Mouse (Mus musculus): ENCODE results near the gene Eln. TPM values are rescaled to one million over a fixed set of nuclear protein-coding genes. Genes with fewer than 3 reads are reported as not detected.

The Eln gene
- polyA plus RNA-seq, 1 experiment from 2014 or later, result 7.0 TPM

DNA sequence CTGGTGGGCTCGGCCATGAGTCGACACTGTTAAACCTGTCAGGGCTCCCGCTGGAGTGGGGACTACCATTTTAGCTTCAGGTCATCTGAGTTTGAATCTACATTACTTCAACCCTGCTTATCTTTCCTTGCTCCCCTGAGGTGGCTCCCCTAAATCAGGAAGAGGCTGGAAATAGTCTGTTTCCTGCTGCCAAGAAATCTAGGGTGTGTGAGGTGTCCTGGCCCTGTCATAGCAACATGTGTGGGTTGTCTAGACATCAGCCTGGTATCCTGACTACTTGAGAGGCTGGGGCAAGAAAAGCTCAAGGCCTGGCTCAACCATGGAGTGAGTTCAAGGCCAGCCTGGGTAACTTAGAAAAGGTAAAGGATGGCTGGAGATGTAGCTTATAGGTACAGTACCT is 24.6 kb upstream of the Eln start:
- H3K4me3 ChIP-seq (ENCODE audit: low read depth, low read length), result no peak overlapping the region
- H3K4me1 ChIP-seq (ENCODE audit: control insufficient read depth, insufficient read depth, low read length), result no peaks in the 10 kb centered on the region
- ATAC-seq (ENCODE audit: low read depth), result no peak
- H3K9ac ChIP-seq (replicated peaks; ENCODE audit: low read depth, low read length), result no peak overlapping the region
- no peaks in the 10 kb centered on the region for H3K36me3 ChIP-seq (ENCODE audit: control insufficient read depth, insufficient read depth, low read length)
- H3K27me3 ChIP-seq (ENCODE audit: control insufficient read depth, insufficient read depth, low read length), result no peaks in the 10 kb centered on the region
- H3K4me2 ChIP-seq (ENCODE audit: low read depth, low read length), result no peak overlapping the region
- H3K9me3 ChIP-seq (ENCODE audit: control insufficient read depth, low read length), result no peaks in the 10 kb centered on the region
- 90% methylated on average over 3 of the region's 3 CpGs for WGBS
- H3K27ac ChIP-seq (ENCODE audit: low read depth, low read length), result no peak overlapping the region

DNA sequence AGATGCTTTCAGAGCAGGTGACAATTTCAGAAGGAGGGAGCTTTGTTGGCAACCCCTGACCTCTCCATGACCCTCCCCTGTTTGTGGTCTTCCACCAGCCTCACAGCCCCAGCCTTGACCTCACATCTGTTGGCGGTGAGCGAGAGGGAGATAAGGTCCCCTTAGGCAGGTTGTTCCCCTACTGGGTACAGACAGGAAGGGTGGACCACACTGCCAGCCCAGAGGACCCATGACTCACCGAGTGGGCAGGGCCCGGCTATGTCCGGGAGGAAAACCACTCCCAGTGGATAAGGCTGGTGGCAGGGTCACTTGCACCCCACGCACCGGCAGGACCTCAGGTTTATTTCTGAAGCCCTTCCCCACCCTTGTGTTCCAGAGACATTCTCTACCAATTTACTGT is 22.1 kb upstream of the Eln start:
- ATAC-seq (ENCODE audit: low read depth), result no peak
- no peaks in the 10 kb centered on the region for H3K9me3 ChIP-seq (ENCODE audit: control insufficient read depth, low read length)
- no peak overlapping the region for H3K4me2 ChIP-seq (ENCODE audit: low read depth, low read length)
- no peaks in the 10 kb centered on the region for H3K36me3 ChIP-seq (ENCODE audit: control insufficient read depth, insufficient read depth, low read length)
- H3K4me3 ChIP-seq (ENCODE audit: low read depth, low read length), result no peak overlapping the region
- no peak overlapping the region for H3K9ac ChIP-seq (replicated peaks; ENCODE audit: low read depth, low read length)
- H3K4me1 ChIP-seq (ENCODE audit: control insufficient read depth, insufficient read depth, low read length), result no peaks in the 10 kb centered on the region
- WGBS, result 90% methylated on average over 7 of the region's 7 CpGs
- no peaks in the 10 kb centered on the region for H3K27me3 ChIP-seq (ENCODE audit: control insufficient read depth, insufficient read depth, low read length)
- H3K27ac ChIP-seq (ENCODE audit: low read depth, low read length), result no peak overlapping the region

DNA sequence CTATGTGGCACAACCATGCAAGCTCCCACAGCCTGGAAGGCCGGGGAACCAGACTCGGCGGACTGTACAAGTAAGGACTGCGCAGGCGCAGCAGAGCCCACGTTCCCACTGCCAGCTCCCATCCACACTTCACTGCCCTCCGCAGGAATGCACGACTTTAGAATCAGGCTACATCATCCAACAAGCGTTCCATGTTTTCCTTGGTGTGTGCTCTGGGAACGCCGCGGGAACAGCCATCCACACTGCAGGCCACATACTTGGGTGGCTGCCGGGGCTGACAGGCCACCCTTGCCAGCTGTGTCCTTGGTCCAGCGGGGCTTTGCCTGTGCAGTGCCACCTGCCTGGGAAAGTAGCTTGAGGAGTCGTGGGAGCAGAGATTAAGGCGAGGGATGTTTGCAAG is 18.3 kb upstream of the Eln start:
- Histone ChIP-seq H3K4me1 (ENCODE audit: control insufficient read depth, insufficient read depth, low read length) (no peaks in the 10 kb centered on the region), H3K4me2 (ENCODE audit: low read depth, low read length) (no peak overlapping the region), H3K9me3 (ENCODE audit: control insufficient read depth, low read length) (no peaks in the 10 kb centered on the region), H3K9ac (replicated peaks; ENCODE audit: low read depth, low read length) (no peak overlapping the region), H3K4me3 (ENCODE audit: low read depth, low read length) (no peak overlapping the region), H3K27ac (ENCODE audit: low read depth, low read length) (no peak overlapping the region), H3K36me3 (ENCODE audit: control insufficient read depth, insufficient read depth, low read length) (no peaks in the 10 kb centered on the region), H3K27me3 (ENCODE audit: control insufficient read depth, insufficient read depth, low read length) (no peaks in the 10 kb centered on the region)
- ATAC-seq (ENCODE audit: low read depth), result no peak
- 87% methylated on average over 16 of the region's 16 CpGs for WGBS

DNA sequence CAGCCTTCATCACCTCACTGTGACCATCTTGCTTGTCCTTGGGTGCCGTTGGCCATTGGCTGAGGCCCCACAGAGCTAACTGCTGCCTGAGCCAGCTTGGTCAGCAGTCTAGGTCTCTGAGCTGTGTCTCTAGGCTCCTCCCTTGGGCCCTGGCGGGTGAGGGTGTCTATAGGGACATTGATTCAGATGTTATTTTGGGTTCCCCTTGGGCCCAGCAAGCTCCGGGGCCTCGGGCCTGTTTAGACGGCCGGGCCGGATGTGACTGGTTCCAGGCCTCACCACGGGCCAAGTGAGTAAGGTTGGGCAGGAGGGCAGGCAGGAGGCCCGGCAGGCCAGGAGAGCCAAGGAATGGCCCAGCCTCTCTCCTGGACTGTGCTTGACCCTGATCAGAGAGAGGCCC is 16.2 kb upstream of the Eln start:
- Histone ChIP-seq H3K36me3 (ENCODE audit: control insufficient read depth, insufficient read depth, low read length) (no peaks in the 10 kb centered on the region), H3K4me3 (ENCODE audit: low read depth, low read length) (no peak overlapping the region), H3K9ac (replicated peaks; ENCODE audit: low read depth, low read length) (no peak overlapping the region), H3K9me3 (ENCODE audit: control insufficient read depth, low read length) (no peaks in the 10 kb centered on the region), H3K27ac (ENCODE audit: low read depth, low read length) (no peak overlapping the region), H3K4me1 (ENCODE audit: control insufficient read depth, insufficient read depth, low read length) (no peaks in the 10 kb centered on the region), H3K27me3 (ENCODE audit: control insufficient read depth, insufficient read depth, low read length) (no peaks in the 10 kb centered on the region), H3K4me2 (ENCODE audit: low read depth, low read length) (no peak overlapping the region)
- 80% methylated on average over 9 of the region's 9 CpGs for whole genome bisulfite sequencing
- no peak for ATAC-seq (ENCODE audit: low read depth)

DNA sequence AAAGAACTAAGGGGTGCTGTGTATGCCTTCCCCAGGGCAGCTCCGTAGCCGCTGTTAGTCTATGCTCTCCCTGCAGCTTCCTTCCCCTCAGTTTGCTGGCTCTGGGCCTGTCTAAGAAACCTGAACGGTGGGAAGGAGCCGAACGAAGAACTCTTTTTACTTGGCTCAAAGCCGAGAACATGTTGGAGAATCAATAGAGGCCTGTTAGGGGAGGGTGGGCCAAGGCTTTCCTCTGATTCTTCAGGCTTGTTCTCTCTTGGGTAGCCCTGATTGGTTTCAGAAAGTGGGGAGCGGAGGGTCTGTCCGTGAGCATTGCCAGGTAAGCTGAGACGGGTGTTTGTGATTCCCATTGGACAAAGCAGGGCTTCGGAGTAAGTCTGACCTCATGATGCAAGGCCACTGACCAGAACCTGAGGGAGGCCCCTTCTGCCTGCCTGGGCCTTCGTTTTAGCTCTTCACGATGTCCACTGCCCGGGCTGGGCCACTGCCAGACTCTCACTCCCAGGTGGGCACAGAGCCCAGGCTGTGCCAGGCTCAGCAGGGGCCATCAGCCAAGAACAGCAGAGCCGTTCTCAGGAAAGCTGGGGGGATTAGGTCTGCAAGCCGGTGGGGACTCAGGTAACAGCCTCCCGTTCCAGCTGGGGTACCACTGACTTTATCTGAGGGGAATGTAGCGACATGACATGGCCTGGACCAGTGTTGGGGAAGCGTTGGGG is 14.4 kb upstream of the Eln start:
- no peak overlapping the region for H3K9ac ChIP-seq (replicated peaks; ENCODE audit: low read depth, low read length)
- H3K9me3 ChIP-seq (ENCODE audit: control insufficient read depth, low read length), result no peaks in the 10 kb centered on the region
- H3K36me3 ChIP-seq (ENCODE audit: control insufficient read depth, insufficient read depth, low read length), result no peaks in the 10 kb centered on the region
- no peak for ATAC-seq (ENCODE audit: low read depth)
- WGBS, result 72% methylated on average over 18 of the region's 18 CpGs
- no peak overlapping the region for H3K4me2 ChIP-seq (ENCODE audit: low read depth, low read length)
- no peaks in the 10 kb centered on the region for H3K4me1 ChIP-seq (ENCODE audit: control insufficient read depth, insufficient read depth, low read length)
- H3K27me3 ChIP-seq (ENCODE audit: control insufficient read depth, insufficient read depth, low read length), result no peaks in the 10 kb centered on the region
- no peak overlapping the region for H3K27ac ChIP-seq (ENCODE audit: low read depth, low read length)
- H3K4me3 ChIP-seq (ENCODE audit: low read depth, low read length), result no peak overlapping the region

DNA sequence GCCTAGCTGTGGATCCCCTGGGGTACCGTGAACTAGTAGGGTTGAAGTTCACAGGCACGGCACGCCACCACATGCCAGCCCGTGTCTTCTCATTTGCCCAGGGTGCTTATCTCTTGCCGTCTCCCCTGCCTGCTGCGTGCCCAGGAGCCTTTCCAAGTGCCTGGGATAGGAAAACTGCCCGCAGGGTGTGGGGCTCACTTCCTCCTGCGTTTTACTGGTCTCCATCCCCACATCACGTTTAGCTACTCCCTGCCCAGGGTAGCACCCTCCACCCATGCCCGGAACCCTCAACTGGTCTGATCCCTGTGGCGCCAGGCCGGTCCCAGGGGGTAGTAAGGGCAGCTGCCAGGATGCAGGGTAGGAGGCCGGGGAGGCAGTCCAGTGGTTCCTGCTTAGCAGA is 8.9 kb upstream of the Eln start:
- Histone ChIP-seq H3K4me1 (ENCODE audit: control insufficient read depth, insufficient read depth, low read length) (no peaks in the 10 kb centered on the region), H3K4me2 (ENCODE audit: low read depth, low read length) (no peak overlapping the region), H3K27me3 (ENCODE audit: control insufficient read depth, insufficient read depth, low read length) (no peaks in the 10 kb centered on the region), H3K36me3 (ENCODE audit: control insufficient read depth, insufficient read depth, low read length) (no peaks in the 10 kb centered on the region), H3K27ac (ENCODE audit: low read depth, low read length) (no peak overlapping the region), H3K4me3 (ENCODE audit: low read depth, low read length) (no peak overlapping the region), H3K9ac (replicated peaks; ENCODE audit: low read depth, low read length) (no peak overlapping the region), H3K9me3 (ENCODE audit: control insufficient read depth, low read length) (no peaks in the 10 kb centered on the region)
- no peak for ATAC-seq (ENCODE audit: low read depth)
- 32% methylated on average over 13 of the region's 13 CpGs for WGBS

DNA sequence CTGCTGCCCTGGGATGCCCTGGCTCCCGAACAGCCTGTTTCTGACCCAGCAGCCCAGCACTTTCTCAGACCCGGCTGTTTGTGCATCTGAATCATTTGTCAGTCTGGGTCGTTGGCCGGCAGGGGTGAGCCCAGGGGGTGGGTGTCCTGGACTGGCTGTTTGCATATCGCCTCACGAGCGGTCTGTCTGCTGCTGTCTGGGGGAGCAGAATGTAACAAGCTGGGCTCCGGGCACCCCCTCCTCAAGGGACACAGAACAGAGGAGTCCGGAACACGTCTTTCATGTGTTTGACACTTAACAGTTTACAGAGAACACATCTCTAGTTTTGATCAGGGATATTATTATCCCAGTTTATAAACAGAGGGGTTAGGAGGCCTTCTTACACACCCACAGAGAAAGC is 7.0 kb upstream of the Eln start:
- Histone ChIP-seq H3K4me3 (ENCODE audit: low read depth, low read length) (no peak overlapping the region), H3K9me3 (ENCODE audit: control insufficient read depth, low read length) (no peaks in the 10 kb centered on the region), H3K4me2 (ENCODE audit: low read depth, low read length) (no peak overlapping the region), H3K36me3 (ENCODE audit: control insufficient read depth, insufficient read depth, low read length) (no peaks in the 10 kb centered on the region), H3K27ac (ENCODE audit: low read depth, low read length) (no peak overlapping the region), H3K9ac (replicated peaks; ENCODE audit: low read depth, low read length) (no peak overlapping the region), H3K4me1 (ENCODE audit: control insufficient read depth, insufficient read depth, low read length) (no peaks in the 10 kb centered on the region), H3K27me3 (ENCODE audit: control insufficient read depth, insufficient read depth, low read length) (no peaks in the 10 kb centered on the region)
- no peak for ATAC-seq (ENCODE audit: low read depth)
- WGBS, result 59% methylated on average over 10 of the region's 10 CpGs

DNA sequence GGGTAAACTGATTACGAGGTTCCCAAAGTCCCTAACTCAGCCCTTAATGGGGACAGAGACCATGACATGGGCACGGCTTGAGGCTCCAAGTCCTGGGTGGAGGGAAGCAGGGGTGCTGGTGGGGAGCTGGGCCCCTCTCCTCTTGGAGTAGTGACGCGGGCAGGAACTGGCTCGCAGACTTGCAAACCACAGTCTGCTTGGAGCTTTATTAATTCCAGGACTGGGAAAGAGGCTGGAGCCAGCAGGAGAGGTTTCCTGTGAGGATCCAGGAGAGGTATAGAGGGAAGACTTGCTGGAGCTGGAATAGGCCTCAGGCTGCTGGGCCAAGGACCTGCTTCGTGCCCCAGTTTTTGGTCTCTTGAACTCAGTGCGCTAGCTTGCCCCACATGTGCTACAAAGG is 3.3 kb upstream of the Eln start:
- peaks cover 4% of the 10 kb centered on the region; the same call in 1 of the 2 replicates for H3K4me1 ChIP-seq (ENCODE audit: control insufficient read depth, insufficient read depth, low read length)
- no peak overlapping the region for H3K27ac ChIP-seq (ENCODE audit: low read depth, low read length)
- no peak overlapping the region for H3K4me2 ChIP-seq (ENCODE audit: low read depth, low read length)
- no peaks in the 10 kb centered on the region for H3K9me3 ChIP-seq (ENCODE audit: control insufficient read depth, low read length)
- H3K9ac ChIP-seq (replicated peaks; ENCODE audit: low read depth, low read length), result no peak overlapping the region
- H3K4me3 ChIP-seq (ENCODE audit: low read depth, low read length), result no peak overlapping the region
- ATAC-seq (ENCODE audit: low read depth), result no peak
- 94% methylated on average over 7 of the region's 7 CpGs for WGBS
- no peaks in the 10 kb centered on the region for H3K27me3 ChIP-seq (ENCODE audit: control insufficient read depth, insufficient read depth, low read length)
- no peaks in the 10 kb centered on the region for H3K36me3 ChIP-seq (ENCODE audit: control insufficient read depth, insufficient read depth, low read length)

DNA sequence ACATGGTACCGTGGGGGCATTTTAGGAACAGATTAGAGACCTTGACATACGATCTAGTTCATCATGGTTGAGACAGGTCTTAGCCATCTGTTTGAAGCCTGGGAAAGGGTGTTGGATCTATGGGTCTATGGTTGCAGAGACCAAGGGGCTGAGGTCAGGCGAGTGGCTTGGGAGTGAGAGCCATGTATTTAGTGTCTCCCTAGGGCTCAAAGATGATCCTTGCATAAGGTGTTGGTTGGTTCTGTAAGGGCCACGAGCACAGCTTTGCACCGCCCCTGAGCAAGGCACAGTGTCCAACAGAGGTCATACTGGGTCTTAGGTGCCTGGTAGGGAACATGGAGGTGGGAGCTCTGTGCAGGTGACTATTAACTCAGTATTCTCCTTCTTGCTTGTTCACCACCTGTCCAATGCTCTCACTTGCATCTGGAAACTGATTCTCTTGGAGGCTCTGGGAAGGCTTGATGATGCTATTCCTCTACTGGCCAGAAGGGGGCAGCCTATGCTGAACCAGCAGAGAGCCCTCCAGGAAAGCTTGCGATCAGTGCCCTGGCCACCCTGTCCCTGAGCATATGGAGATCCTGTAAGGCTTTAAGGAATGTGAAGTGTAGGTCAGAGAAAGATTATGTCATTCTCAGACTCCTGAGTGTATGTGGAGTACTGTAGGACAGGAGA is 960 bp upstream of the Eln start:
- no peak overlapping the region for H3K27ac ChIP-seq (ENCODE audit: low read depth, low read length)
- H3K9me3 ChIP-seq (ENCODE audit: control insufficient read depth, low read length), result no peaks in the 10 kb centered on the region

More for the DNA sequence above, 960 bp upstream of the Eln start:
- H3K4me1 ChIP-seq (ENCODE audit: control insufficient read depth, insufficient read depth, low read length), result peaks cover 4% of the 10 kb centered on the region; the same call in 1 of the 2 replicates
- no peaks in the 10 kb centered on the region for H3K36me3 ChIP-seq (ENCODE audit: control insufficient read depth, insufficient read depth, low read length)
- H3K4me3 ChIP-seq (ENCODE audit: low read depth, low read length), result no peak overlapping the region
- no peaks in the 10 kb centered on the region for H3K27me3 ChIP-seq (ENCODE audit: control insufficient read depth, insufficient read depth, low read length)
- no peak overlapping the region for H3K9ac ChIP-seq (replicated peaks; ENCODE audit: low read depth, low read length)
- WGBS, result 52% methylated on average over 6 of the region's 6 CpGs
- no peak for ATAC-seq (ENCODE audit: low read depth)
- no peak overlapping the region for H3K4me2 ChIP-seq (ENCODE audit: low read depth, low read length)
